Mouse (Mus musculus) natural killer cell, adult 2 months (primary cell): Measurements from ENCODE around the gene Snx14.

Experiments
- DNase-seq, 2 experiments: peaks; one replicate each; pipeline ENCODE4 v3.0.0; 2022; ENCODE audit warnings: low spot score in 2 of 2

Snx14 gene

DNA sequence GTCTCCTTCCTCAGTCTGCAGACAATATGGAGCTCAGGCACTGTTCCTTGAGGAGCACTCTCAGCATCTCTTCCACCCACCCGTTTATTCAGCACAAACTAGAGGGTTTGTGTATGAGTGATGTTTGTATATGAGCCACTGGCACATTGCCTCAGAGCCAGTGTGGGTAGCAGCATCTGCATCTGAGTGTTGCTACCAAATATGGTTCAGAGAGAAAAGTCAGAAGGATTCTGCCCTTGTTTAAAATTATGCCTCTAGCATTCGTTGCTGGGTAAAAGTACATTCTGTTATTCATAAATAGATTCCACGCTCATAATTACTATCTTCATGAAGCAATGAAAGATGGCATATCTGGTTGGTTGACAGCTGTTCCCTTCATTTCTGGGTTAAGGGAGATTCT is 96.1 kb downstream of the Snx14 start:
- DNase-seq, result no peak

DNA sequence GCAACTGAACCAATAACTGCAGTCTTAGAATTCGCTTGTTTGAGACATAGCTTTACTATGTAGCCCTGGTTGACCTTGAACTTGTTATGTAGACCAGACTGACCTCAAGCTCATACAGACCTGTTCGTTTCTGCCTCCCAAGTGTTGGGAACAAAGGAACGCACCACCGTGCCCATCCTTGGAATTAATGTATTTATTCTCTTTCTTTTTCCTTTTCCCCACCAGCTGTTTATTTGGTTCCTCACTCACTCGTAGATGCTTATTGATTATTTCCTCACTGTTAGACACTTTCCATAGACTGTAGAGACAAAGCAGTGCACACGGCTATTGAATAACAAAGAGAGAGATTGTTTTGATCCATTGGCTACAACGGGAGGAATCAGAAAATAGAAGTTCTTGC is 96.5 kb downstream of the Snx14 start:
- DNase-seq, result no peak

DNA sequence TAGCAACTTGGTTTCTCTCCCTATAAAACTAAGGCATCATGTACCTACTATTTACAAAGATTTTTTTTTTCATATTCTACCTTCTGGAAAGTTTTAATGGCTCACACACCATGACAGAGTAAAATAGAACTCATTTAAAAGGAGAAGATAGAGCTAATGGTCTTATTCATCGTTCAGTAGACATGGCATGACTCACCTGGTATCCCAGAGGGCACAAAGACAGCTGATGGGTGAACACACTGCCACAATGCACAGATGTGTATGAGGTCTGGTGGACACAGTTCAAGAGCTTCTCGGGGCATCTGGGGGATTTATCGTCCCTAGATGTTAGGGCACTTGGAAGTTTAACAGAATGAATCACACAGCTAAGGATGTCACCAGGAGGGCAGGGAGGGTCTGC is 97.9 kb downstream of the Snx14 start:
- no peak for DNase-seq

DNA sequence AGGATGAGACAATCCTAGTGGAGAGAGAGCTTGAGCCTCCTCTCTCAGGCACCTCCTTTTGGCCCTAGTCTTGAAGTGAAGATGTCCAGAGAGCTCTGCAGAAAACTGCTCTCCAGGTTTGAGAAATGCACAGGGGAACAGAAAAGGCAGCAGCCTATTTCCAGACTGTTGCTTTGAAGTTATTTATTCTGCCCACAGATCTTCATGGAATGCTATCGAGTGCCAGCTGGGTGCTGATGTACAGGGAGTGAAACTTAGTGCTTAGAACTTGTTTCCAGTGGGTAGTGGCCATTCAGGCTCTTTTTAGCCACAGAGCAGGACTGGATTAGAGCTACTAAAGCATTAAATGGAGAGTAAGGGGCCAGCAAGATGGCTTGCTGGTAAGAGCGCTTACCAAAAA is 102.9 kb downstream of the Snx14 start:
- no peak for DNase-seq

DNA sequence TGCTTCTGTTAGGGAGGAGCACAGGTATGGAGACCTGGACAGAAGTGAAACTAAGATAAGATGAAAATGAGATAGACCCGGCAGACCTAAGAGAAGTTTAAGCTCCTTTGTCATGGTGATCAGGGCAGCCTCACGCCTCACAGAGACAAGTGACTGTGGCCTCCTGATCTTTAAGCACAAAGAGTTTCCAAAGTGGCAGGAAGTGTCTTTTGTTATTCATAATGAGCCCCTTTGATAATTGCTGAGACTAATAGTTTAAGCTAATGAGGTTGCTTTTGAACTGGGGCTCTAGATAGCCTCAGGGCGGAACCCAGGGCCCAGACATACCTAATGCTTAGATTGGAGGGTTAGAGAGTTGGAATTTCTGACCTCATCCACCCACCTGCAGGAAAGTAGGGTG is 106.3 kb downstream of the Snx14 start:
- no peak for DNase-seq

DNA sequence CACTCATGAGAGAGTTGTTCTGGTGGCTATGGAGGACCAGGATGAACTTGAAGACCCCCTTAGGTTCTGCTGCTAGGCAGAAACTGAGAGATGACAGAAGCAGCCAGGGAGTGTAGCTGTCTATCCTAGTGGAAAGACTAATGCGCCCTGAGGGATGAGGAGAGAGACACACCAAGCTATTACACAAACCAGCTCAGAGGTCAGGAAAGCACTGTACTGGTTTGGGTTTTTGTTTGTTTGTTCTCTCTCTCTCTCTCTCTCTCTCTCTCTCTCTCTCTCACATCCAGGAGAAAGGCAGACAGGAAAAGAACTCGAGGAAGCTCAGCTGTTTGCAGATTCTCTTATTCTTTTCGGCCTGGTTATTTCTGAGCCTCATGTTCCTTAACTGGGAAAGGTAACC is 108.4 kb downstream of the Snx14 start:
- no peak for DNase-seq

DNA sequence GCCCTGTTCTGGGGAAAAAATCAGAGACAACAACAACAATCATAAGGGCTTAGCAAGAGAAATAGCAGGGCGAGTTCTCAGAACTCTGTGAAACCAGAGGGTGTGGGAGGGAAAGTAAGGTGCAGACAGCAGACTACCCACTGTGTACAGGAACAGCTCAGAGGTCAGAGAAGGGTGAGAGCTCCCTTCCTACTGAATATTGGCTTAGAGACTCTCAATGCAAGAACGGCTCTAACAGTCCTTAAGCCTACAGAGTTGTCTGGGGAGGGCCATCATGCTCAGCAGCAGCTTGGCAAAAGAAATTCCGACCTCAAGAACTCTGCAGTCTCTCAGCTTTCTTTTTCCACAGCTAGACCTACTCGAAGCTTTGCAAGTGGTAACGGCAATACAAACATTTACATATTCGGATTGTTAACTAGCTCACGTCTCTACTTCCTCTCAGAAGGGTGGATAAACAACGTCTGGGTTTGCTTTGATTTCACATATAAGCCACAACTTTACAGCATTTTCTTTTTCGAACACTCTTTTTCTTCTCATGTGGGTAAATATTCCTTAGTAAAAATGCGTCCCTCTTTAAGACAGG is 109.5 kb downstream of the Snx14 start:
- peak in 1 of 2 experiments; percentile 11 for DNase-seq

DNA sequence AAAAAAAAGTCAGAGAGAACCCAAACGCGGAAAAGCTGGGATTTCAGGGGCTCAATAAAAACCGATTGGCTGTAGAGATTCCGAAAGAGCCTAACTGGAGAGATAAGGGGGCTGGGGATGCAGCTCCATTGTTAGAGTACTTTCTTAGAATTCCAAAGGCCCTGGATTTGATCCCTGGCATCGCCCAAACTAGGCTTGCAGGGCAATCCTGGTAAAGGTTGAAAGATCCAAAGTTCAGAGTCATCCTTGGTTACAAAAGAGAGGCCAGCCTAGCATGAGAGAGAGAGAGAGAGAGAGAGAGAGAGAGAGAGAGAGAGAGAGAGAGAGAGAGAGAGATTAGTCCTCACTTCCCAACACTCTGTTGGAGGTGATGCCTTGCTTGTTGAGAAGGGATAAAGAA is 110.1 kb downstream of the Snx14 start:
- DNase-seq, result no peak

DNA sequence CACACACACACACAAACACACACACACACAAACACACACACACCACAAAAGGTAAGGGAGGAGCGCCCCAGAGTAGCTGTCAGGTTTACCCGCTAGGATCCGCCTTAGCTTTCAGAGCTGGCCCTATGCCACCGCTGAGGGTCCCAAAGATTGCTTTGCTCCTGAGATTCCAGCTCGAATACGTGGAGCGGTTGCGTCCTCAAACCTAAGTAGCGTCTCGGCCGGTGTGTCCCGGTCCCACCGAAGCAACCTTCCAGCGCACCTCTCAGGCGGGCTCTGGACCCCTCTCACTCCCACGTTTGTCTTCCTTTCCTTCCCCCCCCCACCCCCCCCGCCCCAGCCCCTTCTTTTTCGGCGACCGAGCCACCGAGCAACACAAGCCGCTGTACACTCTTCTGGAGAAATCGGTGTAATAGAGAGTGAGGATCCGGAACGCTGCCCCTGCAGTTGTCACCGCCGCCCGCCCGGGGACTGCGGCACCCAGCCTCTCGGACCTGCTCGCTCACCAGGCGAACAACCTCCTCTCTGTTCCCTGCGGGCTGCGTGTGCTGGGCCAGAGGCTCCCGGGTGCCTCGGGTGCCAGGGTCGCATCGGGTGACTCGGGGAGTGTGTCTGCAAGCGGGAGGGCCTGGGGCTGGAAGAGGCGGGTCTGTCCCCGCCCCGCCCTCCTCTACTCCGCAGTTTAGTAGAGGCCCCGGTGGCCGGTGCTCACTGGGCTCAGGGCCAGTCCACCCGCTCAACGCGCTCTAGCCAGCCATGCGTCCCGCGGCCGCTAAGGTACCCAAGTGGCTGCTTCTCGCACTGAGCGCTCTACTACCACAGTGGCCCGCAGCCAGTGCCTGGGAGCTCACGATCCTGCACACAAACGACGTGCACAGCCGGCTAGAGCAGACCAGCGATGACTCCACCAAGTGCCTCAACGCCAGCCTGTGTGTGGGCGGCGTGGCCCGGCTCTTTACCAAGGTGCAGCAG is 111.5 kb downstream of the Snx14 start, which contains the start of gene Nt5e:
Gene Nt5e (plus strand): TSS at position 268 of the 972 bp plus-strand sequence.
- peak; percentile 13 to 22 for DNase-seq
